Mouse (Mus musculus): ENCODE measurements at regions not wholly inside any gene's neighbourhood (a gene's known extent, or its start where the extent isn't known, plus 50 kb on each side); places are given as distances from the start of the nearest gene placed in this dataset.

- no peak overlapping the region for H3K4me3 ChIP-seq (ENCODE audit: low read depth, low read length)
- H3K9me3 ChIP-seq (ENCODE audit: control insufficient read depth): no peaks in the 10 kb centered on the region
- 23% methylated on average over 4 of the region's 4 CpGs for WGBS
- H3K4me2 ChIP-seq (replicated peaks; ENCODE audit: low read depth): no peak overlapping the region
- no peak overlapping the region for H3K27ac ChIP-seq (ENCODE audit: low read depth, low read length)
- no peaks in the 10 kb centered on the region for H3K27me3 ChIP-seq (replicated peaks; ENCODE audit: control insufficient read depth, insufficient read depth, low read length)
- no peak for ATAC-seq
- no peaks in the 10 kb centered on the region for H3K36me3 ChIP-seq (ENCODE audit: control insufficient read depth, insufficient read depth)
- no peak for TF ChIP-seq CTCF (IDR thresholded peaks at IDR 0.05; ENCODE audit: low read depth)
- no peak overlapping the region for H3K9ac ChIP-seq (ENCODE audit: low read depth, low read length)
- H3K4me1 ChIP-seq (replicated peaks; ENCODE audit: control insufficient read depth, insufficient read depth, low read length): no peaks in the 10 kb centered on the region
Measured at GRCm38 (mm10) chr2:171668791-171669645, 374.2 kb downstream of the Cbln4 start.

- Histone ChIP-seq H3K4me2 (replicated peaks; ENCODE audit: low read depth) (no peak overlapping the region), H3K9me3 (ENCODE audit: control insufficient read depth) (no peaks in the 10 kb centered on the region), H3K27me3 (replicated peaks; ENCODE audit: control insufficient read depth, insufficient read depth, low read length) (no peaks in the 10 kb centered on the region), H3K27ac (ENCODE audit: low read depth, low read length) (no peak overlapping the region), H3K9ac (ENCODE audit: low read depth, low read length) (no peak overlapping the region), H3K36me3 (ENCODE audit: control insufficient read depth, insufficient read depth) (no peaks in the 10 kb centered on the region), H3K4me3 (ENCODE audit: low read depth, low read length) (no peak overlapping the region), H3K4me1 (replicated peaks; ENCODE audit: control insufficient read depth, insufficient read depth, low read length) (no peaks in the 10 kb centered on the region)
- WGBS: 89% methylated on average over 6 of the region's 6 CpGs
- no peak for ATAC-seq
- no peak for TF ChIP-seq CTCF (IDR thresholded peaks at IDR 0.05; ENCODE audit: low read depth)
Measured at GRCm38 (mm10) chr2:171662571-171662970, 380.7 kb downstream of the Cbln4 start.

- no peak for ATAC-seq
- 74% methylated on average over 8 of the region's 8 CpGs for WGBS
- H3K27ac ChIP-seq (ENCODE audit: low read depth, low read length): no peak overlapping the region
Measured at GRCm38 (mm10) chr2:171661896-171662511, 381.3 kb downstream of the Cbln4 start.

GRCm38 (mm10) chr2:171657125-171657524 lies 386.1 kb downstream of the Cbln4 start:
- Histone ChIP-seq H3K27ac (ENCODE audit: low read depth, low read length) (no peak overlapping the region), H3K9me3 (ENCODE audit: control insufficient read depth) (no peaks in the 10 kb centered on the region), H3K4me3 (ENCODE audit: low read depth, low read length) (no peak overlapping the region), H3K9ac (ENCODE audit: low read depth, low read length) (no peak overlapping the region), H3K27me3 (replicated peaks; ENCODE audit: control insufficient read depth, insufficient read depth, low read length) (no peaks in the 10 kb centered on the region), H3K36me3 (ENCODE audit: control insufficient read depth, insufficient read depth) (no peaks in the 10 kb centered on the region), H3K4me1 (replicated peaks; ENCODE audit: control insufficient read depth, insufficient read depth, low read length) (no peaks in the 10 kb centered on the region), H3K4me2 (replicated peaks; ENCODE audit: low read depth) (no peak overlapping the region)
- 67% methylated on average over 7 of the region's 7 CpGs for WGBS
- no peak for TF ChIP-seq CTCF (IDR thresholded peaks at IDR 0.05; ENCODE audit: low read depth)
- ATAC-seq: no peak

More at GRCm38 (mm10) chr2:171661896-171662511, 381.3 kb downstream of the Cbln4 start:
- Histone ChIP-seq H3K36me3 (ENCODE audit: control insufficient read depth, insufficient read depth) (no peaks in the 10 kb centered on the region), H3K4me2 (replicated peaks; ENCODE audit: low read depth) (no peak overlapping the region), H3K4me1 (replicated peaks; ENCODE audit: control insufficient read depth, insufficient read depth, low read length) (no peaks in the 10 kb centered on the region), H3K9me3 (ENCODE audit: control insufficient read depth) (no peaks in the 10 kb centered on the region), H3K9ac (ENCODE audit: low read depth, low read length) (no peak overlapping the region), H3K27me3 (replicated peaks; ENCODE audit: control insufficient read depth, insufficient read depth, low read length) (no peaks in the 10 kb centered on the region), H3K4me3 (ENCODE audit: low read depth, low read length) (no peak overlapping the region)
- TF ChIP-seq CTCF (IDR thresholded peaks at IDR 0.05; ENCODE audit: low read depth): no peak

- H3K4me3 ChIP-seq (ENCODE audit: low read depth, low read length): no peak overlapping the region
- H3K9ac ChIP-seq (ENCODE audit: low read depth, low read length): no peak overlapping the region
- ATAC-seq: no peak
- no peak overlapping the region for H3K27ac ChIP-seq (ENCODE audit: low read depth, low read length)
- 87% methylated on average over 4 of the region's 4 CpGs for WGBS
- TF ChIP-seq CTCF (IDR thresholded peaks at IDR 0.05; ENCODE audit: low read depth): no peak
- no peaks in the 10 kb centered on the region for H3K27me3 ChIP-seq (replicated peaks; ENCODE audit: control insufficient read depth, insufficient read depth, low read length)
- no peaks in the 10 kb centered on the region for H3K4me1 ChIP-seq (replicated peaks; ENCODE audit: control insufficient read depth, insufficient read depth, low read length)
- no peaks in the 10 kb centered on the region for H3K9me3 ChIP-seq (ENCODE audit: control insufficient read depth)
- no peaks in the 10 kb centered on the region for H3K36me3 ChIP-seq (ENCODE audit: control insufficient read depth, insufficient read depth)
- no peak overlapping the region for H3K4me2 ChIP-seq (replicated peaks; ENCODE audit: low read depth)
Measured at GRCm38 (mm10) chr2:171641730-171642129, 401.5 kb downstream of the Cbln4 start.

GRCm38 (mm10) chr2:171640478-171640877 lies 402.8 kb downstream of the Cbln4 start:
- no peak overlapping the region for H3K4me3 ChIP-seq (ENCODE audit: low read depth, low read length)
- H3K9me3 ChIP-seq (ENCODE audit: control insufficient read depth): no peaks in the 10 kb centered on the region
- H3K36me3 ChIP-seq (ENCODE audit: control insufficient read depth, insufficient read depth): no peaks in the 10 kb centered on the region
- H3K27ac ChIP-seq (ENCODE audit: low read depth, low read length): no peak overlapping the region
- no peak overlapping the region for H3K9ac ChIP-seq (ENCODE audit: low read depth, low read length)
- no peak for TF ChIP-seq CTCF (IDR thresholded peaks at IDR 0.05; ENCODE audit: low read depth)
- H3K27me3 ChIP-seq (replicated peaks; ENCODE audit: control insufficient read depth, insufficient read depth, low read length): no peaks in the 10 kb centered on the region
- H3K4me1 ChIP-seq (replicated peaks; ENCODE audit: control insufficient read depth, insufficient read depth, low read length): no peaks in the 10 kb centered on the region
- no peak for ATAC-seq
- 0 out of 2 replicates have a peak overlapping the region, but pooled peaks have one; percentile 13 for H3K4me2 ChIP-seq (replicated peaks; ENCODE audit: low read depth)
- WGBS: 78% methylated on average over 9 of the region's 9 CpGs

Data from intestine, postnatal 0 days (tissue).